Mouse (Mus musculus) cerebellum, adult 2 months (tissue): Measurements from ENCODE around the gene Phlpp1. TPM values are rescaled to one million over a fixed set of nuclear protein-coding genes. Genes with fewer than 3 reads are reported as not detected.
A peak's percentile ranks its signal among the peaks of the same experiment; 100 is the strongest.

ENCODE experiments used
- DNase-seq, 2 experiments: peaks; one replicate each; pipeline ENCODE4 v3.0.0; 2021
- H3K27ac ChIP-seq: fragments of 200-500 bp; 2 replicates; pipeline ENCODE4 v1.5.1; 2012; ENCODE audit warnings: low read length, control low read depth, inconsistent platforms; ENCODE audit not compliant: insufficient read depth
- H3K27me3 ChIP-seq: fragments of 200-500 bp; 2 replicates; pipeline ENCODE4 v1.6.1; 2012; ENCODE audit warnings: inconsistent platforms, mild to moderate bottlenecking, low read length, moderate library complexity; ENCODE audit not compliant: control insufficient read depth, insufficient read depth
- H3K4me1 ChIP-seq: fragments of 200-500 bp; 2 replicates; pipeline ENCODE4 v1.6.1; 2011; ENCODE audit warnings: low read length; ENCODE audit not compliant: control insufficient read depth, insufficient read depth
- H3K4me3 ChIP-seq: fragments of 200-500 bp; replicated peaks from 2 replicates; pipeline ENCODE3; 2011; ENCODE audit warnings: mild to moderate bottlenecking, low read depth, low read length, control low read depth; ENCODE audit not compliant: insufficient read depth
- CTCF ChIP-seq: fragments of 200-500 bp; IDR thresholded peaks from 2 replicates; pipeline ENCODE4 v1.5.1; 2011; ENCODE audit warnings: low read depth, mild to moderate bottlenecking, control low read depth, low read length, moderate library complexity, borderline replicate concordance; ENCODE audit not compliant: insufficient read depth
- POLR2A ChIP-seq: fragments of 200-500 bp; IDR thresholded peaks from 2 replicates; pipeline ENCODE4 v1.6.1; 2011; ENCODE audit warnings: low read length, control low read depth, borderline replicate concordance; ENCODE audit not compliant: insufficient read depth
- WGBS: fragments of 180-500 bp; shearing (Covaris S2); methylation state at CpG from one replicate; pipeline ENCODE4 v1.1.7; 2018; 5-methylcytosine and 5-hydroxymethylcytosine counted together
- polyA plus RNA-seq: library from polyadenylated mRNA; depleted of rRNA; stranded (reverse); fragments of >200 nt; gene quantifications from 2 replicates; pipeline ENCODE4 v1.2.3, GENCODE M21; 2012

The Phlpp1 gene
- polyA plus RNA-seq, 1 experiment, result 59.2 TPM

DNA sequence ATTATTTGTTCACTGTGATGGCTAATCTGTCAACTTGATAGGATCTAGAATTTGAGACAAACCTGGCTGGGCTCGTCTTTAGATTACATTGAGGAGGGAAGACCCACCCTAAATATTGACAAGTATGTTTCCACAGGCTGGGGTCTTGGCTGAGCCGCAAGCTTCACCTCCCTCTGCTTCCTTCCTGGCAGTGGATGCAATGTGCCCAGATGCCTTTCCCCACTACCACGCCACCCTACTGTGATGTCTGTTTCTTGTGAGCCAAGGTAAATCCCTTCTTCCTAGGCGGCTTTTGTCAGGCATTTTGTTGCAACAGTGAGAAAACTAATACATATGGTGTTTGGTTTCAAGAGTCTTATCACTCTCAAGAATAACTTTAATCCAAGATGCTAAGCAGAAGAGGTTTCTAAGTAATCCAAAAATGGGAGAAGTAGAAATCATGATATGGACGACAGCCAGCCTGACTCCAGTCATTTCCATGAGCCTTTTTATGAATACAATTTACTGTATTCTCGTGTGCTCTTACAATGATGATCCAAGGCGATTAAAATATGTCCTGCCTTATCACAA, 68.6 kb downstream of the Phlpp1 start:
- peak in 1 of 2 experiments; percentile 52 for DNase-seq
- H3K27ac ChIP-seq, result no peak overlapping the region
- H3K4me3 ChIP-seq, result no peak overlapping the region
- no peaks in the 10 kb centered on the region for H3K27me3 ChIP-seq
- peaks cover 21% of the 10 kb centered on the region for H3K4me1 ChIP-seq
- 36% methylated on average over 7 of the region's 7 CpGs for WGBS
- TF ChIP-seq CTCF (no peak), POLR2A (no peak)

DNA sequence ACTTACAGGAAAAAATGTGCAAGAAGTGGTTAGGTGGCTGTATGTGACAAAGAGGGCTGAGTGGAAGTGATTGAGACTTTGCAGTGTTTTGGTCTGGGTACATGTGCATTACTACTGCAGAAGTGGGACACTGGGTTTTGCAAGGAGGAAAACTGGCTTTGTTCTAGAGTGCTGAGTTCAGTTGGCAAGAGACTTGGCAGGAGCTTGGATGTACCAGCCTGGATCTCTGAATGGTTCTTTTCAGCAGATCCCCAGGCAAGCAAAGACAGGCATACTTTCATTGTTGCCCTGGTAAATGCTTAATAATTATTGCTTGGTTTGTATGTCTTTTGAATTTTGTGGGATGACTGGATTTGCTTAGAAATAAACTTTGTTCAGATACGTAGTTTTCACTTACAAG, 69.5 kb downstream of the Phlpp1 start:
- peak overlapping the region; percentile 56; the same call in 1 of the 2 replicates for H3K27ac ChIP-seq
- TF ChIP-seq CTCF (no peak), POLR2A (no peak)
- 86% methylated on average over 1 of the region's 1 CpGs for WGBS

DNA sequence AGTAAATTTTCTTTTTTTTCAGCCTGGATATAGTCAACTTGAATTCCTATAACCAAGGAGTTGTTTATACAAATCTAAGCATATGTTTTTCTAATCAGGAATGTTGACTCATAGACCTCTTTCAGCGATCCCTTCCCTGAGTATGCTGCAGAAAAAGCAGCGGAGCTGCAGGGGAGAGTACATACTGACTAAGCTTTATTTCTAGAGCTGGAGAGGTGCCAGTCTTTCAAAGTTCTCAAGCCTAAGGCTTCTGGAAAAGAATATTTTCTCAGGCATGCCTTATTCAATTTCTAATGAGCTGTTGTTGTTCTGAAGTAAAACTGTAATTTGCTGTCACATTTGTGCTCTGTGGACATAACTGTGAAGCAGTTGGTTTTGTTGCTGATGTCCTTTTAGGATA, 70.6 kb downstream of the Phlpp1 start:
- WGBS, result 19% methylated on average over 2 of the region's 2 CpGs
- Histone ChIP-seq H3K4me1 (peaks cover 19% of the 10 kb centered on the region), H3K4me3 (no peak overlapping the region), H3K27me3 (no peaks in the 10 kb centered on the region), H3K27ac (no peak overlapping the region)
- TF ChIP-seq CTCF, result no peak
- TF ChIP-seq POLR2A, result no peak
- DNase-seq, result peak in 1 of 2 experiments; percentile 52

More for the DNA sequence above, 69.5 kb downstream of the Phlpp1 start:
- peak in 1 of 2 experiments; percentile 72 for DNase-seq
- Histone ChIP-seq H3K4me1 (peaks cover 19% of the 10 kb centered on the region), H3K27me3 (no peaks in the 10 kb centered on the region), H3K4me3 (no peak overlapping the region)

DNA sequence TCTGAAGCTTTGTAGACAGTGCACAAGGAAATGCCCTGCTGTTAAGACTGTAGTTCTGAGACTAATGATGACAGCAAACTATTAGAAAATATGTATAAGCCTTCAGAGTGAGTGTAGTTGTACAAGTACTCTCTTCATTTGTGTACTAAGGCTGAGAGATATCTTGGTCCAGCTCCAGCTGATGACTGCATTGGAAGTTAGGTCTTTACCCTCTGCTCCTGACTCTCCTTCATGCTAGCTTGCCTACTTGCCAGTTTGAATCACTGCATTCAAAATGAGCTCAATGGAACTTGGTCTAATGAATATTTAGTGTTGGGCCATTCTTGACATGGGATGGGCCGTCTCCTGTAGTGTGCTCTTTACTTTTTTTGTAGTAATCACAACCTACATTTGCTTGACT, 71.8 kb downstream of the Phlpp1 start:
- H3K27ac ChIP-seq, result no peak overlapping the region

DNA sequence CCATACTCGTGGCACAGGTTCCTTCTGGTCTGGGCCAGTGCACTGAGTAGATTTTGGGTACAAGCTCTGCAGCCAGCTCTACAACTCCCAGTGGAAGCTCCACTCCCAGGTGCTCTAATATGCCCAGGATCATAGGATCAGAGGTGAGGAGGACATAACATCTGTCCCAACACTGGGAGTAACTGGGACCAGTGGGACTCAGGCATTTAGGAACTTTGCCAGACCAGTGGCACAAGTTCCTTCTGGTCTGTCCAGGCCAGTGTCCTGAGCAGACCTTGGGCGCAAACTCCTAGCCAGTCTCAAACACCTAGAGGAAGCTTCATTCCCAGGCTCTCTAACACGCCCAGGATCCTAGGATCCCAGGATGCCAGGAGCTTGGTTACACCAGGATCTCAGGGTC, 72.7 kb downstream of the Phlpp1 start:
- no peak for DNase-seq
- no peak overlapping the region for H3K27ac ChIP-seq
- WGBS, result 63% methylated on average over 3 of the region's 3 CpGs

More for the DNA sequence above, 71.8 kb downstream of the Phlpp1 start:
- WGBS, result 90% methylated on average over 1 of the region's 1 CpGs
- DNase-seq, result no peak
- H3K4me3 ChIP-seq, result no peak overlapping the region
- TF ChIP-seq POLR2A (no peak), CTCF (no peak)
- peaks cover 19% of the 10 kb centered on the region for H3K4me1 ChIP-seq
- H3K27me3 ChIP-seq, result no peaks in the 10 kb centered on the region

DNA sequence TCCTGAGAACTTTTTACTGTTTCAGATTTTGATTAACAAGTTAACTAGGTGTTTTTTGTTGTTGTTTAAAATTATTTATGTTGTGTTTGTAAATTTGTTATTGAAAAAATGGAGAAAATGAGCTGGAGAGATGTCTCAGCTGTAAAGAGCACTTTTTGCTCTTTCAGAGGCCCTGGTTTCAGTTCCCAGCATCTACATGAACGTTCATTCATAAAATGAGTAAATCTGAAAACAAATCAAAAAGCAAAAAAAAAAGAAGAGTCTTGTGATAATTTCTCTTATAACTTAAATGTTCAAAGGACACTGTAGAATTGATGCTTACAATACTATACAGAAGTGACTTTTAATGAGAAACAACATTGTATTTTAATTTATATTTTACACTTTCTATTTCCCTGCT, 82.5 kb downstream of the Phlpp1 start:
- H3K4me3 ChIP-seq, result no peak overlapping the region
- no peaks in the 10 kb centered on the region for H3K27me3 ChIP-seq
- WGBS, result 89% methylated on average over 1 of the region's 1 CpGs
- DNase-seq, result no peak
- no peaks in the 10 kb centered on the region for H3K4me1 ChIP-seq
- TF ChIP-seq POLR2A, result no peak
- TF ChIP-seq CTCF, result no peak
- H3K27ac ChIP-seq, result no peak overlapping the region

More for the DNA sequence above, 72.7 kb downstream of the Phlpp1 start:
- Histone ChIP-seq H3K27me3 (no peaks in the 10 kb centered on the region), H3K4me3 (no peak overlapping the region), H3K4me1 (peaks cover 19% of the 10 kb centered on the region)
- TF ChIP-seq POLR2A (no peak), CTCF (no peak)

DNA sequence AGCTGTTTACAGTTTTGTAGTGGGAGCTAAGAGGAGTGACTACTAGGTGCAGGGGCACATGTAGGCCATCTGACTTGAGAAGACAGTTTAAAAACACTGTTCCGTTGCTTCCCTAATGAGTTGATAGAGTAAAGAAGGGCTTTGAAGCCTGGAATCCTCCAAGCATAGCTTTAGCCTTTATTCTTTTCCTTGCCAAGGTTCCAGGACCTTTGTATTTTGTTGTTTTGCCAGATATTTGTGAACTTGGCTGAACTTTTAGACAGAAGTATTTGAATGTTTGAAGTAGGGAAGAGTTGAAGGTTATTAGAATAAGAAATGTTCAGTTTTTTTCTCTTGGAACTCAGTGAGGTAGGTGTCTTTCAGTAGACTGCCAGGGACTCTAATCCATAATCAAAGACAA, 85.6 kb downstream of the Phlpp1 start:
- peaks cover 3% of the 10 kb centered on the region; the same call in 1 of the 2 replicates for H3K4me1 ChIP-seq
- no peak for TF ChIP-seq CTCF
- no peak for TF ChIP-seq POLR2A
- H3K27me3 ChIP-seq, result no peaks in the 10 kb centered on the region
- H3K4me3 ChIP-seq, result no peak overlapping the region
- WGBS, result 78% methylated on average over 1 of the region's 1 CpGs
- H3K27ac ChIP-seq, result no peak overlapping the region
- no peak for DNase-seq

DNA sequence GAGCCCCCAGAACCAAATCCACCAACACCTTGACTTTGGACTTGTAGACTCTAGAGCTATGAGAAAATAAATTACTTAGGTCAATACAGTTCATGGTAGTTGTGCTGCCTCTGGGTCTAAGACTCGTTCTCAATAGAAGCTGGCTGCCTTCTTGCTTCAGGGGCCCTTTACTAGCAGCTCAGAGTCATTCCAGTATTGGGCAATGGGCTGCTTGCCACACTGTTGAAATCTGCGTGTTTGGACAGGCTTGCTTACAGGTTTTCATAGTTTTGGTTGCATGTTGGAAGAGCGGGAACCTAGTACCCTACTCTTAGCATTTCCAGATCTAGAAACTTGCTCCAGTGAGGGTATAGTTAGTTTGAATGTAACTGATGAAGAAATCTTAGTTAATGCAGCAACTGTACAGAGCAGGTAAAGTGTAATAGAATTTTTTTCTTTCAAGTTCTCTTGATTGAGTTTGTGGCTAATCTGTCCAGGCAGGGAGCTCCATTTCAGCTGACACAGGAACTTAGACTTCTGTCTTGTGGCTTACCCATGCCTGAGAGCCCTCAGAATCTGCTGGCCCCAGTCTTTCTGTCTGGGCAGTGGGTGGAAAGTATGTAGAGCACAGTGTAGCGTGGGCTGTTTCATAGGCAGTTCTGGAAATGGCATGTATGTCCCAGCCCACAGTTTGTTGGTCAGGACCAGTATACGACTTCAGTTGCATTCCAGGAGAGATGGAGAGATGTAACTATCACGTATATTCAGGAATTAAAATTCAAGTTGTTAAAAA, 96.7 kb downstream of the Phlpp1 start:
- Histone ChIP-seq H3K27me3 (no peaks in the 10 kb centered on the region), H3K4me3 (no peak overlapping the region), H3K4me1 (peaks cover 3% of the 10 kb centered on the region; the same call in 1 of the 2 replicates), H3K27ac (no peak overlapping the region)
- WGBS, result 80% methylated on average over 6 of the region's 6 CpGs
- DNase-seq, result no peak
- TF ChIP-seq POLR2A, result no peak
- TF ChIP-seq CTCF, result no peak
